Mouse (Mus musculus) thymus, postnatal 4 days (tissue): ENCODE measurements around the gene Rab17.

Source experiments
- DNase-seq: peaks from one replicate; pipeline ENCODE4 v3.0.0; 2021

Rab17 gene

DNA sequence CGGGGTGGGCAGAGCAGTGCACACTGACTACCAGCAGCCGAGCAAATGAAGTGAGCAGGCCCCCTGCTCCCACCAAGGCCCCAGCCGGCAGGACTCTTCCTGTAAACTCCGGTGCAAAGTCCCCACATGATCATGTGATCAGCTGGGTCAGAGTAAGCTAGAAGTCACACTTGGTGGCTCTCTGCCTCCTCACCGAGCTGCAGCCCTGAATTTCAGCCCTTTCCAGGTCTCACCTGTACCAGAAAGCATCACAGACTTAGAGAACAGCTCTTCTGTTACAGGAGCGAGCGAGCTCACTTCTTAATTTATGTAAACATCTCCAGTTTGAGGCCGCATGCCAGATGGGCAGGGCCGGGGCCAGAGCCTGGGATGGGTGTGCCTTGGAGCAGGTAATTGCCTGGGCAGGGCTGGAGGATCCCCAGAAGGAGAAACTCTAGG lies at the start of gene Rab17:
Gene Rab17 (minus strand): TSS at position 315 of the 438 bp plus-strand sequence.
- DNase-seq: peak; percentile 21

DNA sequence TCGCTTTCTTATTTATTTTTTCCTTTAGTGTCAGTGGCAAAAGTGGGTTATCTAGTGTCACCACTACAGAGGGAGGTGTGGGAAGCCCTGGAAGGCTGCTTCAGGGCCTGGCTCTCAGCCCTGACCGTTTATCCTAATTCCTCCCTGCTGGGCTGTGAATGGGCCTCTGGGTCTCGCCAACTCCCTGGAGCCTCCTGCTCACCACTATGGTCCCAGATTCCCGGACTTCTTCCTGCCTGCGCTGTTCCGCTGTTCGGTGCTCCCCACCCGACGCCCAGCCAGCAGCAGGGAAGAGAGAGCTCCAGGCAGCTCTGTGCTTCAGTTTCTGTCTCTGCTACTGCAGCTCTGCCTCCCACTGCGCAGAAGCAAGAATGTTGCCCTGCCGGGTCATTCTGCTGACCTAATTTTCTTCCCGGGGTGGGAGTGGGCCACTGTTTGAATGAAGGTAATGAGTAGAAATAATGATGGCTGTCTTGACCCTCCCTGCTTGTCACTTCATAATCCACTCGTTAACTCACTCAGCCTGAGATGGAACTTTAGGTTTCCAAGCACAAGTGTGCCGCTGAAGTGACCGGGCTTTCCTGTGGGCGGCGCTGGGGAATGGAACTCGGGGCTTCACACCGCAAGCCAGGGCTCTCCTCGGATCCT lies 47.8 kb upstream of the Rab17 start:
- DNase-seq: no peak

DNA sequence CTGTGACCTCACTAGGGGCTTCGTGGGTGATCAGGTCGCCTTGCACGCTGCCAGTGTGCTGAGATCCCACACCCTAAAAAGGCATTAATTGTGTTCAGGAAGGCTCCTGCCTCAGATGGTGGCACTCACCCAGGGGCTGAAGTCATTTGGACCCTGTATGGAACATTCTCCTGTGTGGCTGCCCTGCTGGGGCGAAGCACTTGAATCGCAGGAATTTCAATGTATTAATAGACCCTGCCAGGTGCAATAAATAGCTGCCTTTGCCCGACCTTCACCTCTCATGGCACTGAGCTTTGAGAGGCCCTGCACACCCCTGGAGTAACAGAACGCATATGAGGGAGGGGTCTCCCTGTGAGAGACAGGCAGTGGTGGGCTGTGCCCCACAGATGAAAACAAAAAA lies 46.1 kb upstream of the Rab17 start:
- DNase-seq: no peak

DNA sequence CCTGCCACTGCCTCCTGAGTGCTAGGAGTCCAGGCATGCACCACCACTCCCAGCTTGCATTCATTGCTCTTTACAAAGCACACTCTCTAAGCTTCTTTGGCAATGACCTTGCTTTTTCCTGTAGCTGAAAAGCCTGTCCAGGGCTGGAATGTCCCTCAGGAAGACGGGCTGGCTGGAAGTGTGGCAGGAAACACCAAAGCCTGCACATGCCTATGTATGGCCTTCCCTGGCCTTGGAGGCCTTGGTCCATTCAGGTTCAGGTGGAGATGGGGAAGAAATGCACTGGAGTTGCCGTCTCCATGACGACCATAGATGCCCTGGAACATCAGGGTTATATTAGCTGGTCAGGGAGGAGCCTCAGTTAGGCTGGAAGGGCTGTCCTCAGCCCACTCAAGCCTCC lies 44.3 kb upstream of the Rab17 start:
- DNase-seq: peak; percentile 3

DNA sequence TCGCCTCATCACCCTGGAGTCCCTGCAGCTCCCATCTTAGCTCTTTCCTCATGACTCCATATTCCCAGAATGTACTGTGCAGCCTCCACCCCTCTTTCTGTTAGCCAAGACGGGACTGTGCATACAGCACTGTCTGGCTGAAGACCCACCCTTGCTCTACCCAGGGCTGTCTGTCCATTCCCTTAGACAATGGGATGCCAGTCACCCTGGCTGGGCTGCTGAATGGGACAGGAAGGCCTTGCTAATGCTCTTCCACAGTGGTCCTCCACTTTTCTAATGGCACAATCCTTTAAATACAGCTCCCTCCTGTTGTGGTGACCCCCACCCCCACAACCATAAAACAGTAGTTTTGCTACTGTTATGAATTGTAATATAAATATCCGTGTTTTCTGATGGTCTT lies 41.9 kb upstream of the Rab17 start:
- no peak for DNase-seq

DNA sequence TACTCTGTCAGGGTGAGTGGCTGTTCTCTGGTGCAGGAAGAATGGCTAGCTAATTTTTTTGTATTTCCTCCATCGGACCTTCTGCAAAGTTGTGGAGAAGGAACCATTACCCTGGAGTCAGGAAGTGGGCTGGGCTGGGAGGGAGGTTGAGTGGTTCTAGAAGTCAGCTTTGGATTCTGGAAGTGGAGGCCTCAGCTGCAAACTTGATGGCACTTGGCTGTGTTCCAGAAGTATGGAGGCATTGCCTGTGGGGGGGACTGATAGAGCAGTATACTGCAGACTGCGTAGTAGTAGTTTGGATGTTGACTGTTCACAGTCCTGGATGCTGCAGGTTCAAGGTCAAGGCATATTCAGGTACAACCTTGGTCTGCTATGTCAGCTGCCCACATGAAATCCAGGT lies 41.3 kb upstream of the Rab17 start:
- no peak for DNase-seq

DNA sequence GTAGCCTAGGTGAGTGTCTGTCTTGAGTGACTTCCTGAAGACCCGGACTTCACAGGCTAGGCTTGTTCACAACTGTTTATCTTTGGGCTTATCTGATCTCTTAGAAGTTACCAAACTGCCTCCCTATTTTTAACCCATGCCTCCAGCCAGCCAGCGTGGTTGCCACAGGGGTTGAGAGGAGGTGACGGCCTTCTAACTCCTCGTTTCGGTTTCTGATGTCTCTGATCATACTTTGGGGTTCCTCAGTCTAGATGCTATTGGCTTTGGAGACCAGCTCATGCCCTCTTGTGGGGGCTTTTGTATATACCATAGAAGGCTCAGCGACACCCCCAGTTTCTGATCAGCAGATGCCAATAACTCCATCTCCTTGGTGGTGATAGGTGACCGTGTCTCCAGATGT lies 40.8 kb upstream of the Rab17 start:
- DNase-seq: no peak

DNA sequence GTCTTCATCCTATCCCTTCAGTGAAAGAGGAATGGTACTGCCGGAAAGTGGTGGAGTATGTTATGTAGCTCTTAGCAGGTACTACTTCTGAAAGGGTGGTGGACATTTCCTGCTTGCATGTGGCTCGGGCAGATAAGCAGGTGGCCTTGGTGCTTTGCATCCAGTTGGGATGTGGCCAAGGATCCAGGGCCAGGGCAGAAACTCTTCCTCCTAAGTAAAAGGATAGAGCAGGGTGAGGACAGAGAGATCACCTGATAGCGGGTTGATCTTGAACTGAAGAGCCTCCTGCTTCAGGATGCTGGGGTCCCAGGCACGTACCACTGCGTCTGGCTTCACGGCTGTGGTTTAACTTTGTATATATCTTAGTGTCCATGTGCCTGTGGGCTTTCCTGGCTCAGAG lies 39.8 kb upstream of the Rab17 start:
- DNase-seq: no peak

DNA sequence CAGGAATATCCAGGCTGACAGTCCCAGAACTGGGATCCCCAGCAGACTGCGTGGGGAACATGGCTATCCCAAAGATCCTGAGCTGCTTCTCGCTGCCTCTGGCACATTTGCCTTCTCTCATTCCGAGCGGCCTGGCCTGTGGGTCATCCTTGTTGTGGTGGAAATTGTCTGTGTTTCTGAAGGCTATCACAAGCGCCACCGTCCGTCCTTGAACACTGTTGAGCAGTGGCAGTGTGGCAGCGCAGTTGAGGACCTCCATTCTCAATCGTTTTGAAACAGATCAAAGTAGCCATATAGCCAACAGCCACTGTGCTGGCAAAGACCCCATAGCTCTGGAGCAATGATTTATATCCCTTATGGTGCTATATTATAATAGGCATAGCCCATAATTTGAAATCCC lies 39.3 kb upstream of the Rab17 start:
- no peak for DNase-seq

DNA sequence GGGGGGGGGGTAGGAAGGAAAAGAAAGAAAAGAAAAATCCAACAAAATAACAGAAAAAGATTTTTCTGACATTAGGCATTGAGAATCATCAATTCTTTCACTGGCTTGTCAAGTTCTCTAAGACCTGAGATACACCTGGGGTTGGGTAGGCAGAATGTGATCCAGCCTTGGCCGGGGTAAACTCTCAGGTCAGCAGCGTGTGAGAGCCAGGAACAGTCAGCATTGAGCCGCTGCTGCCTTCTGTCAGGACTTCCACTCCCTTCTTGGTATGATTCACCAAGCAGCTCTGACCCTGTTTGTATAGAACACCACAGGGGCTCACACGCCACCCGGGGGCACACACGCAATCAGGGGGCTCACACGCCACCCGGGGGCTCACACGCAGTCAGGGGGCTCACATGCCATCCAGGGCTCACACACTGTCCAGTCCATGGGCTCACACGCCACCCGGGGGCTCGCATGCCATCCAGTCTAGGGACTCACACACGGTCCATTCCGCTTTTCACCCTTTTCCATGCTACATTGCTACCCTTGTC lies 38.8 kb upstream of the Rab17 start:
- no peak for DNase-seq

DNA sequence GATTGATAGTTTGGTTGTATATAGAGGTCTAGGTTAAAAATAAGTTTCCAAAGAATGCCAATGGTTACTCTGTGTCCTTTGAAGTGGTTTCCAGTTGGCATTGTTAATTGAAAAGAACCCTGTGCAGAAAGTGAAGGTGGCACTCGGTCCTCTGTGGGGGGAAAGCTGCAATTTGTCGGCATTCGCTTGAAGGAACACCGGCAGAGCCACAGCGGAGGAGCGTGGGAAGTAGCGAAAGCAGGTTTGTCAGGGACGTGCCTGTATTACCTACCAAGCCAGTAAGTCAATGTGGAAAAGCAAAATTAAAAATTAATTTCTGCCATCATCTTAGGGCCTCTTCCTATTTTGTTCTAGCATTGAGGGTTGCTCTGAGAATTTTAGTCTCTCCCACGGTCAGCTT lies 37.2 kb upstream of the Rab17 start:
- no peak for DNase-seq

DNA sequence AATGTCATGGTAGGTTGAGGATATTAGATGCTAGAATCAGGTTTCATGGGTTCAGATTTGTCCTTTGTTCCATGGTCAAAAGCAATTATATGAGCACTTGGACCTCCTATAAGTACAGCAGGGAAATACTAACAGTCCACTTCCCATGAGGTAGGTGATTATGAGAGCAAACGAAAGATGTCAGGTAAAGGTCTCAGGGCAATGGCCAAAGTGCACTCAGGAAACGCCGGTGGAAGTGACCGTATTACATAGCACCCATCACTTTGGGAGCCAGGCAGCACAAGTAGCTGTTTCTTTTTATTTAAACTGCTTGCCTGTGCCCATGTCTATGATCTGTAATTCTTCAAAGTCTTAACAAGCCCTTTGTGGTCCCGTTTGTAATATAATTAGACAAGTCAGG lies 36.6 kb upstream of the Rab17 start:
- DNase-seq: no peak

DNA sequence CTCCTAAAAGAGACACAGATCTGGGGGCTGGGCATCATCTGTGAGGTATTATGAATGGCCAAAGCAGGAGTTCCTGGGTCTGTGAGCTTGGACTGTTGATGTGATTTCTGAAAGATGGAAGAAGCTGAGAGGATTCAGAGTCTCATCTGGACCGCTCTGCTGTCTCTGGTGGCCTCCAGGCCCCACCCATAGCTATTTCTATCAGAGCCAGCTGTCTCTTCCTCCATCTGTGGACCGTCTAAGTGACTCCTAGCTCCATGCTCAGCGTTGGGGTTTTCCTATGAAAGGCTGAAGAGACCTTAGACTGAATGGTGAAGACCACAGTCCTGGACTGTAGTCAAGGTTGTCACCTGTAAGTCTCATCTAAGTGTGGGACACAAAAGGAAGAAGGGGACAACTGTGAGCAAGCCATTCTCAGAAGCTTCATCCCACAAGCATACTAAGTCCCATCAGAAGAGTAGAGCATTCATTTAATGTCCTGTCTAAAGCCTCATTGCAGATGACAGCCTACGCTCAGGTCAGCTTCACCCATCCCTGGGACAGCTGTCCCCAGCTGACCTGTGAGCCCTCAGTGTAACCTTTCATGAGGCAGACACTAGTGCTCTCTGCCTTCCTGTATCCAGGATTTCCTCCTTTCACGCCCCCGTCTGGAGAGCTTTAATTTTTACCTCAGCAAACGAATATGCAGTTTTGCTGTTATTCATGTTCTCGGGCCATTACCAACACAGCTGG lies 34.2 kb upstream of the Rab17 start:
- DNase-seq: no peak

DNA sequence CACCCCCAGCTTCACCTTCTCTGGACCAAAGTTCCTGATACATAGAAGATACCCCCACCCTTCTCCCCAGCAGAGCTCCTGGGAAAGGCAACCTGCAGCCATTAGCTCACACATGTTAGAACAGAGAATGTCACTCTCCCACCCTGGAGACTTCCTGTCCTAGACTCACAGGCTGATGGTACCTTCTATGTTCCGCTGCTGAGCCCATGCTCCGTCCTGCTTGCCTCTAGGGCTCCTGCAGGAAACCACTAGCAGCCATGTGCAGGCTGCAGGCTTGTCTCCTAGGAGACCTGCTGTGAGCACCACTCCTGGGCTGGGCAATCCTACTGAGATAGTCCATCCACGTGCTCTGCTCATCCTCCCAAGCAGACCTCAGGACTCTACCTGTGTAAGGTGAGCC lies 33.2 kb upstream of the Rab17 start:
- no peak for DNase-seq

DNA sequence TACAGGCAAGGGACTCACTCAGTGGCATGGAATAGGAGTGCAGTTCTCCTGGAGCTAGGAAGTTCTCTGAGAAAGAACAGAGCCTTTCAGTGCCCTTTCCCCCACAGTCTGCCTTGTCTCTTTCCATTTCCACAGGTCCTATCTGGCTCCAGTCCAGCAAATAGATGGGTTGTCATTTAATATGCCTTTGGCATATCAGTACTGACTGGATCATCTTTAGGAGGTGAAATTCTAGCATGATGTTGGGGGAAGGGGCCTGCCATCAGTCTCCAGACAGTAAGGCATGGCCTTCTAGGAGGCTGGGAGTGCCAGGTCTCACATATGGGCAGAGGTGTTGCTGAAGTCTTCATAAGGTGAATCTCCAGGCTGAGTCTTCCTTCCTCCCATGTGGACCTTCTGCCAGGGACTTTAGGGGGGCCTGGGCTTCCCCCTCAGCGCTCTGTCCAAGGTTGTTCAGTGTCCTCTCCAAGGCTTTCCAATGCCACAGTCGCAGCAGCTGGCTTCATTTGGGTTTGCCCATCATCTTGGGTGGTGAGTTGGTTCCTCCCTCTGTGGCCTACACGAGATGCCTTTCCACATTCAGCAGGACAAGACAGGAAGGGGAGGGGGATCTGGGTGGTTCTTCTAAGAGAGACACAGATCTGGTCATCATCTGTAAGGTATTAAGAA lies 32.5 kb upstream of the Rab17 start:
- no peak for DNase-seq

DNA sequence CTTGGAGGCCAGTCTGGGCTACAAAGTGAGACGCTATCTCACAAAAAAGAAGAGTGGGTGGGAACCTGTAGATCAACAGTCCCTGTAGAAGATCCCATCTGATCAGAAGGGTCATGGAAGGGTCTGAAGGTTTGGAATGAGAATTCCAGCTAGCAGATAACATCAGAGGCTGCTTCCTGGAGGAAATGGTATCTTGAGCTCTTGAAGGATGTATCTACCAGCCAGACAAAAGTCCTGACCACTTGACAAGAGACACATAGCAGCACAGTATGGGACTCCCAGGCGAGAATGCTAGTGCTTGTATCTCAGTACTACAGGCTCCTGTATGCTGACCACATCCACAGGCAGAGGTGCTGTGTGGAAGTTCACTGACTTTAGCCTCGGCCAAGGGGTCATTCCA lies 31.6 kb upstream of the Rab17 start:
- DNase-seq: no peak

DNA sequence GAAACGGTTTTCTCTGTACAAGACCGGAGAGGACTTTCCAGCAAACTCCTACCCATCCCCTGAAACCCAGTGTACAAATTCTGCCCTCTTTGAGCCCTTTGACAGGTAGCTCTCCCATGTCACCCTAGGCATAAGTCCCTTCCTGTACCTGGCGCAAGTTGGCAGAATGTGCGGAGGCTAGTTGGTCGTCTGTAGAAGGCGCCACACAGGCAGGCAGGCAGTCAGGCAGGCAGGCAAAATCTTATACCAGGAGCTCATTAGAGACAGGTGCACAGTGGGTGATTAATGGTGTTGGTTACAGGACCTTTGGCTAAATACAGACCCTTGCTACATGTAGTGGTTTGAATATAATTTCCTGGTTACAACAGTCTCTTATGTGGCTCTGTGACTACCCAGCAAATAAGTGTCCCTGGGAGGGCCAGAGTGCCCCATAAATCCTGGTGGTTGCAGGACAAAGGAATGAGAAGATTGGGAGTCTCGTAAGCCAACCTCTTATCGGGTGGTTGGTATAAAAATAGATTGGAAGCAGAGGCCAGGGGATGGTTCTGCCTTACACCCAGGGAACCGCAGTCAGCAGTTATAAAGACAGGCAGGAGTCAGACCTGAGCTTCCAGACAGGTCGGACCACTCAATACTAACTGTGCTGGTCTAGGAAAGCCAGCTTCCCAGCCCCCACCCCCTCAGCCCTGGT lies 30.6 kb upstream of the Rab17 start:
- DNase-seq: no peak

DNA sequence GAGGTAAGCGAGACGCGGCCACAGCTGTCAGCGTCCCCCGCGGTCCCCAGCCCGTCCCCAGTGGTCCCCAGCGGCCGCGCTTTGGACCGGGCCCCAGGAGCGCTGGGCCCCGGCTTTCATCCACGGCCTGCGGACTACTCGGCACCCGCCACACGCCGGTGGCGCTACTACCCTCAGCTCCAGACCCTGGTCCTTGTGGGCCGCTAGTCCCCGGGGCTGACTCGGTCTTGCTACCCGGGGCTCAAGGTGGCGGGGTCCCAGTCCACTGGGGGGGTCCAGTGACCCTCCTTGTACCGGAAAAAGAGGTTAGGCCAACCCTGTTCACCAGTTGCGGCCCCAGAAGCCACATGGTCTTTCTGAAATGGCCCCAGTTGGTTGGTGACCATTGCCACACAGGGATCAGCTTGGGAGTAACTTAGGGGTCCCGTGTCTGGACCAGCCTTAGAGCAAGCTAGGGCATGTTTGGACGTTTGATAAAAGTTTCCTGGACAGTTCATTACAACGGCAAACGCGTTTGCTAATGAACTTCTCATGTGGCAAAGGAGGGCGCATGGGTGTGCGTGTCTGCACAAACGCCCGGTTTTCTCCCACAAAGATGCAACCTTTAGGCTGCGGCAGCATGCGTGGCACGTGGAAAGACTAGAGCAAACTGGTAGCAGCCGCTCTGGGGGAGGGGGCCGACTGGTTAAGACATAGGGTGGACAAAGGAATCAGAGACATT lies 29.6 kb upstream of the Rab17 start:
- peak; percentile 37 for DNase-seq

DNA sequence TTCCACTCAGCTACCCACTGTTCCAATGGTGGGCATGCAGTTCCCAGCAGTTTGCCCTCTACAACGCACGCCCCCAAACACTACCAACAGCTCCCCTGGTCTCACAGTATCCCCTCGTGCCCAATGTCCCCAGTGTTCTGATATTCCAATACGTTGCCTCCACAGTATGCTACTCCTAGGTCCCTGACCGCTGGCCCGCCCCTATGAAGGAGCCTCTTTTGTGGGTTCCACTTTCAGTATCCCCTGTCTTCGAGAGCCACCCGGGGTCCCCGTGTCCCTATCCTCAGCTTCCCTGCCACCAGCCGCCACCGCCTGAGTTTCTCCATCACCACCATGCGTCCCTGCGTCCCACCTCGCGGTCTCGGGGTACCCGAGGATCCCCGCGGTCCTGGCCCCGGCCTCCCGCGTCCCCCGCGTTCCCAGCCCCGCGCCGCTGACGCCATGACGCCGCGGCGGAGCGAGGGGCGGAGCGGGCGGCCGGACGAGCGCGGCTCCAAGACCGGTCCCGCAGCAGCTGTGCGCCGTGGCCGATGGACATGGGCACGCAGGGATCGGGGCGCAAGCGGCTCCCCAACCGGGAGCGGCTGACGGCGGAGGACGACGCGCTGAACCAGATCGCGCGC lies 28.9 kb upstream of the Rab17 start, which contains the start of gene Lrrfip1:
Gene Lrrfip1 (plus strand): TSS at position 470 of the 623 bp plus-strand sequence.
- DNase-seq: peak; percentile 34

DNA sequence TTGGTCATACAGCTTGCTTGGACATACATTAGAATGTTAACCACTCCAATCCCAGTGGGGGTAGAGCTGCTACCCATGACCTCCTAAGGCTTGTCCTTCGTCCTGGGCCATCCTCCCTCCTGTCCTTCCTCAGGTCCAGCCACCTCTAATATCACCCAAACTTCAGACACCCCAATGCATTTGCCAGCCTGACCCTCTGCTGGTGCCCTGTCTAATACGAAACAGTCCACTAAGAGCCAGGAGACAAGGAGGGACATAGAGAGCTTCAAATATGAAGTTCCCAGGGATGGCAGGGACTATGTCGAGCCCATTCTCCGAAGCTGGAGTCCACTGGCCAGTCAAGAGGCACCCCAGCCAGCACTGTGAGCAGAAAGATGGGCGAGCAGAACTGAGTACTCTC lies 28.2 kb upstream of the Rab17 start:
- DNase-seq: no peak

DNA sequence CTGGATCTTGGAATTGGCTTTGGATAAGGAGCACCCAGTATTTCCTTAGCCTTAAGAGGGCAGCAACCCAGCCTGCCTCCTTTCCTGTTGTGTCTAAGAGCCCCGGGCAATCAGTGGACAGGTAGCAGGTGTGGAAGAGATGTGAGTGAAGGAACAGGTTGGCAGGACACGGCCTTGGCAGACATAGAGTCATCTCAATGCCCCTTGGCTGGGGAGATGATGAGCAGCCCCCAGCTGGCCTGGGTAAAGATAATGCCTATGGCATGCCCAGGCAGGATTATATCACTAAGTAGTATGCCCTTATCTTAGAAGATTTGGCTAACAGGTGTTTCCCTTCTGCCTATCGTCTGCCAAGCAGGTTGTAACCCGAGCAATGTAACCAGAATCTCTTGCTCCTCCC lies 27.7 kb upstream of the Rab17 start:
- DNase-seq: no peak

DNA sequence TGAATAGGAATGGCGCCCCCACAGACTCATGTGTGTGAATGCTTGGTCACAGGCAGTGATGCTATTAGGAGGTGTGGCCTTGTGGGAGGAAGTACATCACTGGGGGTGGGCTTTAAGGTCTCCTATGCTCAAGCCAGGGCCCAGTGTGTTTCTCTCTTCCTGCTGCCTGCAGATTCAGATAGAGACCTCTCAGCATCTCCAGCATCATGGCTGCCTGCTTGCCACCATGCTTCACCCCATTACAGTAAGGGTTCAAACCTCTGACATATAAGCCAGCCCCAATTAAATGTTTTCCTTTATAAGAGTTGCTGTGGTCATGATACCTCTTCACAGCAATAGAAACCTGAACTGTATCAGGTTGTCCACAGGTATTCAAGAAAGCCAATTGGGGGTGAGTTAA lies 26.5 kb upstream of the Rab17 start:
- DNase-seq: no peak
